Mouse (Mus musculus) layer of hippocampus, postnatal 25 days (tissue): ENCODE data around the gene Eif4e. TPM values are rescaled to one million over a fixed set of nuclear protein-coding genes. Genes with fewer than 3 reads are reported as not detected.
A peak's percentile ranks its signal among the peaks of the same experiment; 100 is the strongest.

ENCODE experiments used
- DNase-seq, 2 experiments: peaks; one replicate each; pipeline ENCODE4 v3.0.0; 2022; ENCODE audit warnings: mixed read lengths in 2 of 2, low spot score in 1 of 2; ENCODE audit errors: extremely low spot score in 1 of 2
- total RNA-seq, 2 experiments: library from RNA; stranded (reverse); gene quantifications; 2 replicates each; pipeline ENCODE4 v1.2.3; 2021

The Eif4e gene
- total RNA-seq, result 100 to 1,000 TPM; 164 to 177 TPM

DNA sequence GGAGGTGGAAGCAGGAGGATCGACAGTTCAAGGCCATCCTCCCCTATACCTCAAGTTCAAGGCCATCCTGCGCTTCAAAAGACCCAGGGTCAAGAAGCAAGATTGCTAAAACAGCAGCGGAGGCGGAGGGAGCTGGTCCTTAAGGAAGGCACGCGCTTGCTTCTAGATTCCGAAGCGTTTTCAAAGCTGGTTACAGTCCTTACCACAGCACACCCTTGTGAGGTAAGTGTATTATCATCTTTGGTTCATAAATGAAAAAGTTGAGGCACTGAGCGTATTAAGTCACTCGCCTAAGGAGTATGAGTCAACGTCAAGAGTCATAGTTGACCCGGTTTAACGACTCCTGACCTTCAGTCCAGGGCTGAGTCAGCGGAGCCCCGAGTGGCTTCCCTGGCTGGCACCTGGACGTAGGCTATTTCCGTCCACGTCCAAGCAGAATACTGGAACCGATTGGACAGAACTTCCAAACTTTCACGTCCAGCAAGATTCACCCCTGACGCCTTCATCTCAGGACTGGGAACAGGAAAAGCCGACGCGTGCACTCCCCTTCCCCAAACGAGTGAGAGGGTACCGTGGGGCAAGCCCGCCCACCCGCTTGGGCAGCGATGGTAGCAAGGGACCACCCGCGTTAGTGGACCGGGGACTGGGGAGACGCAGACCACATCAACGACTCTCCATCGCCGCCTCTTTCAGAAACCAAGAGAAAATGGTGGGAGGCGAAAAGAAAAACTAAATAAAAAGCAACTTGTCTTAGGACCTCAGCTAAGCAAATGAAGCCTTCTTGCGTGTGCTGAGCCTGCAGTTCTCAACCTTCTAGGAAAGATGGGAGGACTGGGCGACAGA lies at the start of gene Eif4e:
Gene Eif4e (plus strand): TSS at position 107 of the 843 bp plus-strand sequence.
- DNase-seq, result peak; percentile 21 to 24

- DNase-seq, result no peak
Measured at GRCm38 (mm10) chr3:138479489-138479888, 46.5 kb upstream of the Eif4e start.

DNA sequence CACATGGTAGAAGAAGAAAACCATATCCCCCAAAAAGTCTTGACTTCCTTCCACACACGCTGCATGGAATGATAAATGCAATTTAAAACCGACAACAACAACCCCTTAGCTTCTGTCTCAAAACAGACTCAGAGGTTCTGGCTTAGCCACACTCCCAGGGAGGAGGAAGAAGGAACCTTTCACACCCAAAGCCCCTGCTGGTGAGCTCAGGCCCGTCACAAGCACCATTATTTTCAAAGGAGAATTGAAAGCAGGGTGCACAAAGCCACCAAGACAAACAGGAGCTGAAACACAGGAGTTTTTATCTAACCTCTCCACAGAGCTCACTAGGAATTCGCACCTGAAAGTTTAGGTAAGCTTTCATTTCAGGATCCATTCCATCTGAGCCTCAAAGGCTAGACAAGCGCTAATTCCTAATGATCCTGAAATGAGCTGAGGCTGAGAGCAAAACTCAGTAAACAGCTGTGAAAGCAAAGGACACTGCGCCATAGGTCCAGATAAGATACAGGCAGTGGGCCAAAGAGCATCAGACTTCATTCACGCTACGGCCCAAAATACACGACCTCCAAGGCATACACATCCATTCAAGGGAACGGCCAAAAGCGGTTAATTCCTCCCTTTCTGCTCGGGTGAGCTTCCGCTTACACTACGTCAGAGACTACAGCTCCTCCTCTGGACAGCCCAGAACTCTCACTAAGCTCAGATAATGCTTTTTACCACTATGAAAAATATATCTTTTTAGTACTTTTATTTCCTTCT lies 44.3 kb upstream of the Eif4e start:
- no peak for DNase-seq

DNA sequence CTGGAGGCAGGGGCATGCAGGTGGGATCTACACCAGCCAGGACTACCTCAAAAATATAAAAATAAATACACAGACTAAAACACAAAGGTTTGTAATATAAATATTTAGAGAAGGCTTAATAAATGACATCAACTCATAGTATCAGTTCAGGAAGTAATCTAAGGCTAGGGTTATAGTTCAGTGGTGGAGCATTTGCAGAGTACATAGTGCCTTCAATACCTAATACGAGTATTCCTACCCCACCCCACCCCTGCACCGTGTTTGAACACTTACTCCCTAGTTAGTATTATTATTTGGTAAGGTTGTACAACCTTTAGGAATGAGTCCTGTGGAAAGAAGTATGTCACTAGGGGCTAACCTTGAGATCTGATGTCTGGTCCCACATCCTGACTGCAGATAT lies 42.7 kb upstream of the Eif4e start:
- no peak for DNase-seq

GRCm38 (mm10) chr3:138488584-138489326 lies 37.2 kb upstream of the Eif4e start:
- peak in 1 of 2 experiments; percentile 11 for DNase-seq

- peak; percentile 91 to 97 for DNase-seq
Measured at GRCm38 (mm10) chr3:138489327-138490033, 36.5 kb upstream of the Eif4e start, which contains the start of gene Metap1. Gene Metap1, minus strand, starts transcription at chr3:138489515.

DNA sequence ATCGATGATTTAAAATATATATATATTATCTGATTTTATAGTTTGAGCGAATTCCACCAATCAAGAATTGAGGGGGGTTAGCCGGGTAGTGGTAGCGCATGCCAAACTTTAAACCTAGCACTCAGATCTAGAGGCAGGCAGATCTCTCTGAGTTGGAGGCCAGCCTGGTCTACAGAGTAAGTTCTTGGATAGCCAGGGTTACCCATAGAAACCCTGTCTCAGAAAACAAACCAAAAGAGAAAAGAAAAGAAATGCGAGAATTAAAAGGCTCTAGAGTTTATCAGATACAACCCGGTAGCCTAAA lies 36.0 kb upstream of the Eif4e start:
- no peak for DNase-seq

GRCm38 (mm10) chr3:138493668-138494067 lies 32.3 kb upstream of the Eif4e start:
- DNase-seq, result no peak

GRCm38 (mm10) chr3:138494565-138494964 lies 31.4 kb upstream of the Eif4e start:
- no peak for DNase-seq

DNA sequence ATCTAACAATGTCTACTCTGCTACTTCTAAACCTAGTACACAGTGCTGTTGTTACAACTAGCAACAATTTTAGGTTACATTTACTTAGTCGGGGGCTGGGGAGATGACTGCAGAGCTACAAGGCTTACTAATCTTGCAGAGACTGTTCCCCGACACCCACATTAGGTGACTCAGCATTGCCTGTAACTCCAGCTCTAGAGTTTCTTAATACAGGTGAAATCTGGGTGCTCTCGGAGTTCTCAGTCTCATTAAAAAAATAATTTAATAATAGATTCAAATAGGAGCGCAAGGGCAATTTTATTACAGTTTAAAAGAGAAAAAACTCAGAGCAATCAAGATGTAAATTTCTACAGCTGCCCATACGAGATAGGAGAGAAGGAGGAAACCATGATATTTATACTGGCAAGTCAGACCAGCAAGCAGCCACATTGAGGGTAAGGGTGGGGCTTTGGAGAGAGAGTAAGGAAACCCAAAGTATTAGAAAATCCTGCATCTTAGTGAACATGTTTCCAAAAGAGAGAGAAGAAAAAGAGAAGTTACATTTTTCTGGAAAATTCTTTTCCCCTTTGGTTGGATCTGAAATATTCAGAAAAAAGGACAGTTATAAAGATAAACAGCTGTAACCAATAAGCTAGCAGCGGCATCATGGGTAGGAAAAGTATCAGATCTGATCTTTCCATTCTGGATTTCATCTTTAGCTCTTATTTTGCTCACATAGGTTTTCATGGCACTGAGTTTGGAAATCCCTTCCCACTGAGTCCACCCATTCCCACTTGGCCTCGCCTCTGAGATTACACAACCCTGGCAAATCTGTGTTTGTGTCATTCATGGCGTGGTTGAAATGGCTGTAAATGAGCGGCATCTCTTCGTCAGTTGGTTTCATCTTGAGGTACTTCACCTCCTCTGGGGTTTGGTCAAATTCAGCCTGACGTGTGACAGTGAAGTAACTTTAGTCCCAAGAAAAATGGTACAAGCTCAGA lies 30.5 kb upstream of the Eif4e start:
- no peak for DNase-seq

DNA sequence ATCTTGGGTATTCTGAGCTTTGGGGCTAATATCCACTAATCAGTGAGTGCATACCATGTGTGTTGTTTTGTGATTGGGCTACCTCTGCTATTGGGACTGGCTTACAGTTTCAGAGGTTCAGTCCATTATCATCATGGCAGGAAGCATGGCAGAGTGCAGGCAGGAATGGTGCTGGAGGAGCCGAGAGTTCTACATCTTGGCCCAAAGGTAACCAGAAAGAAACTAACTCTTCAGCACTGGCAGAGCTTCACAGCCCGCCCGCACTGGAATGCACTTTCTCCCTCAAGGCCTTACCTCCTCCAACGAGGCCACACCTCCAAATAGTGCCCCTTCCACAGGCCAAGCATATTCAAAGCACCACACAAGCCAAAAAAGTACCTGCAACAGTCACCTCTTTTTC lies 27.2 kb upstream of the Eif4e start:
- no peak for DNase-seq

DNA sequence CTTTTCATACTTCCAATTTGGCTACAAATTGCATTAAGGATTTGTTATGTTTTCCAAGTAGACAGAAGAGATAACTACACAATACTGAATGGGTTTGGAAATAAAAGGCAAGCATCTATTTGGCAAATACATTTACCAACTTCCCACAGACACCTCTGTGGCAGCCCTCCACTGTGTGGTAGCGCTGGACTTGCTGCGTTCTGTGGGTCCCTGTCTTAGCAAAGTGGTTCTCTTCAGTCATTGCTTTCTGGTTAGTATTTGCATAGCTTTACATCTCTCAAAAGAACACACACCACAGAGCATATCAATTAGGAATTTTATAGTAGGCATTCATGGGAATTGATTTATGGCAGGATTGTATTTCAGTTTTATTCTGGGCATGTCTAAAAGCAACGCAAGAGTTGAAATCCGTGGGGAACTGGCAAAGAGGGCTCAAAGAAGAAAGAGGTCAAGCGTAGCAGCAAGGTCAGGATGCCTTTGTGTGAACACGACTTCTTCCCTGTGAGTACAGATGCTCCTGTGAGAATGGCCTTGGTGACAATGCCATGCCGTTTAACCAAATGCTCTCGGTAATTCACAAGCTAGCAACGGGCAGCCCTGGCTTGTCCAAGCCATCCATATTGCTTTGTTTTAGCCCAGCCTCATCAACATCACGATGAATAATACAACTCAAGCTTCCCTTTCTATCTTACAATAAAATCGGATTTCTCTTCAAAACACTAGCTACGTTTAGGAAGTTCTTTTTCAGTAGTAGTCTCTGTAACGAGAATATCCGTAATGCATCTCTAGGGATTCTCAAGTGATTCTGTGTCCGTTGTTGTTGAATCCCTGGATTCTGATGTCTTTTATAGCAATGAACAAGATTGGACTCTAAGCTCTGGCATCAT lies 25.9 kb upstream of the Eif4e start:
- no peak for DNase-seq

- DNase-seq, result no peak
Measured at GRCm38 (mm10) chr3:138503754-138504153, 22.2 kb upstream of the Eif4e start.

DNA sequence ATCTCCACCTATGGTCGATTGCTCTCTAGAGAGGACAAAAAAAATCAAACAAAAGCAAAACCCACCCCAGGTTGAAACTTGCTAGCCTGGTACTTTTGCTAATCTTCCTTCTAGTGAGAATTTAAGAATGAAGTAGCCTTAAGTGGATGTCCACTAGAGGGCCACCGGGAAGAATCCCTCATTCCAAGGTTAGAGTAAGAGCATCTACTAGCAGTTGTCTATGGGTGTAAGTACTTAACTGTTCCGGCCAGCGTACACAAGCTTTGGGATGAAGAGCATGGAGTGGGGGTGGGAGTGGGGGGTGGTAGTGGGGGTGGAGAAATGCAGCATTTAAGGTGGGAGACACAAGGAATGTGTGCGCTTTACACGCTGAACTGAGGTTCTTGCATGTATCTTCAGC lies 19.2 kb upstream of the Eif4e start:
- peak in 1 of 2 experiments; percentile 39 for DNase-seq

DNA sequence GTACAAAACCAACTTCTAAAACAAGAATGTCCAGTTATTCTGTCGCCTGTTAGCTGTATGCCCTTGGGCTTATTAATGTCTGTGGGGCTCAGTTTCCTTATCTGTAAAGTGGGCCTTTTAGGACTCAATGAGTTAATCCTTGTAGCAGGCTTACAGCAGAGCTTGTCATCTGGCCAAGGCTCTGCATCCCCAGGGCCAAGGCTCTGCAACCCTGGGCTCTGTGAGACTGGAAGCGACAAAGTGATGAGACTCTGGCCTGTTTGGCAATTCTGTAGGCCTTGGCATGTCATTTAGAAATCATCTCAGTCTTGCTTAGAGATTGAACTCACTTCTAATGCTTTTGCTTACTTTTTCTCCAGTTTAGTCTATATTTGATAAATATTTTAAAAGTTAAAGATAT lies 16.4 kb upstream of the Eif4e start:
- DNase-seq, result no peak

GRCm38 (mm10) chr3:138510471-138510870 lies 15.5 kb upstream of the Eif4e start:
- no peak for DNase-seq

GRCm38 (mm10) chr3:138513243-138513642 lies 12.7 kb upstream of the Eif4e start:
- no peak for DNase-seq

DNA sequence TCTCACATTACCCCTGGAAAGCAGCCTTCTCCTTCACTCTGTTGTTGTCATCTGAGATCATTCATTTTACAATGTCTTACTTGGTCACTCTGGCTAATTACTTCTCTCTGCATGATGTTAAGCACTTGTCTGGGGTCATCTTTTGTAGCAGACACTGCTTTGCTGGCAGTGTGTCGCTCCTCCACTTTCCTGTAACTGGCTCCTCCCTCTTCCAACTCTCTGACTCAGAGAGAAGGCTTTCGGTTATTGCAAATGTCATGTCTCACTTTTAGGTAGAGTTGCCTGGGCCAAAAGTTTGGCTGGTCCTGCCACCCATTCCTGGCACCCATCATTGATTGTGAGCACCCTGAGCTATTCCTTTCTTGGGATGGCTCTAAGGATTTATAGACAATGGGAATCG lies 11.2 kb upstream of the Eif4e start:
- DNase-seq, result no peak
